Mouse (Mus musculus): ENCODE measurements around the gene Lrrc40. TPM values are rescaled to one million over a fixed set of nuclear protein-coding genes. Genes with fewer than 3 reads are reported as not detected.
A peak's percentile ranks its signal among the peaks of the same experiment; 100 is the strongest.

Lrrc40 gene
- total and polyA plus RNA-seq, 3 experiments: 42.6 to 70.0 TPM; not detected in 1

DNA sequence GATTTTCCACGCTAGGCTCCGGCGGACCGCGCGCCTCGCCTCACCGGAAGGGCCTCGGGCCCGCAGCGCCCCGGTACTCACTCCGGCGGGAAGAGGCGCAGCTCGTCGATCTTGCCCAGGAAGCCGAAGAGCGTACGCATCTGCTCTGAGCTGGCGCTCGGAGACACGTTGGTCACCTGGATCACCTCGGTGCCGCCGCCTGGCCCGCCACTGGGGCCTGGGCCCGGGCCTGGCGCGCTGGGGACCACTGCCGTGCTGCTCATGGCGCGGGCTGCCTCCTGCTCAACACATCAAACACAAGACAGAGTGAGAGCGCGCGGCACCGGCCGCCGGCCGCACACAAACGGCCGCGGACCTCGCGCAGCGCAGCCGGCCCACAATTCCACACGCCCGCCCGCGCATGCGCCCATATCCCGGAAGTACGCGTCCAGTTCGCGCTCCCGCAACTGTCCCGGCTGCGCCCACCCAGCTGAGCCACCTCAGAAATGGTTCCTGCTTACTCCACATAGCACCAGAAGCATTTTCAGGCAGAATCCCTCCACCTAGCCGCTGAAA, 5.0 kb upstream of the Lrrc40 start (continued):
- TF ChIP-seq CHD2 (IDR thresholded peaks at IDR 0.05; ENCODE audit: low read length) (no peak), BHLHE40 (IDR thresholded peaks at IDR 0.05; ENCODE audit: borderline replicate concordance, low read depth, low read length) (no peak), KAT2A (conservative IDR thresholded peaks at IDR 0.05; ENCODE audit: low read depth, low read length) (peak; percentile 68; the same call in 1 of the 2 replicates), USF1 (IDR thresholded peaks at IDR 0.05; ENCODE audit: low read depth, low read length) (no peak), RCOR1 (IDR thresholded peaks at IDR 0.05; ENCODE audit: low read depth, low read length) (no peak), ZMIZ1 (IDR thresholded peaks at IDR 0.05; ENCODE audit: low read depth, low read length) (no peak), UBTF (IDR thresholded peaks at IDR 0.05; ENCODE audit: borderline replicate concordance, insufficient read depth, low read depth, low read length) (0 out of 2 replicates have a peak, but pooled peaks have one; percentile 55), GATA1 (IDR thresholded peaks at IDR 0.05; ENCODE audit: low read depth, low read length) (no peak), MAX (IDR thresholded peaks at IDR 0.05; ENCODE audit: low read length) (peak; percentile 24; the same call in 1 of the 2 replicates), CTCF (IDR thresholded peaks at IDR 0.05 in 2 of 3, conservative IDR thresholded peaks at IDR 0.05 in 1 of 3; ENCODE audit: control insufficient read depth in 1 of 3, insufficient read depth in 1 of 3, low read depth in 2 of 3, low read length in 3 of 3, poor library complexity in 1 of 3, severe bottlenecking in 1 of 3) (no peak), RAD21 (IDR thresholded peaks at IDR 0.05; ENCODE audit: low read depth, low read length) (no peak), ETS1 (IDR thresholded peaks at IDR 0.05; ENCODE audit: low read depth, low read length) (peak; percentile 53; the same call in 1 of the 2 replicates), HCFC1 (IDR thresholded peaks at IDR 0.05; ENCODE audit: low read depth, low read length) (peak; percentile 91)

DNA sequence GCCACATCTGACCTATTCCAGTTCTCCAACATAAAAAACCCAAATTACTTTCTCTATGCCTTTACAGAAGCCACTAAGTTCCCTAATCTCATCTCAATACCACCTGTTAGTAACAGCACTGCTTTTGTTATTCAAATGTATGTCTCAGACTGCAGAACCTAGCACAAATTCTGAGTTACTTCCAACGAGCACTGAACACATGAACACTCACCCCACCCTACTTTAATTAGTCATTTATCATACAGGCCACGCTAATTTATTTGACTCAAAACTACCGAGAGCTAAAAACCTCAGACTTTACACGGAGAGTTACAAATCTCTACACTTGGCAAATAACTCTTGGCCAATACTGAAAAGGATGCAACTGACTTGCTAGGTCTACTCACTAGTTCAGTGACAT, 4.4 kb upstream of the Lrrc40 start:
- TF ChIP-seq NRF1 (IDR thresholded peaks at IDR 0.05; ENCODE audit: insufficient read depth, low read depth, low read length, poor library complexity, severe bottlenecking): no peak
- TF ChIP-seq MYB (IDR thresholded peaks at IDR 0.05; ENCODE audit: low read depth, low read length): no peak
- TF ChIP-seq RAD21 (IDR thresholded peaks at IDR 0.05; ENCODE audit: low read depth, low read length): no peak
- no peak for TF ChIP-seq TBP (IDR thresholded peaks at IDR 0.05; ENCODE audit: low read depth, low read length)
- no peak for TF ChIP-seq POLR2AphosphoS5 (IDR thresholded peaks at IDR 0.05; ENCODE audit: borderline replicate concordance, low read depth, low read length)
- no peak for TF ChIP-seq MAZ (IDR thresholded peaks at IDR 0.05; ENCODE audit: low read depth, low read length)
- TF ChIP-seq ZC3H11A (IDR thresholded peaks at IDR 0.05; ENCODE audit: low read depth, low read length): no peak
- no peak for TF ChIP-seq ETS1 (IDR thresholded peaks at IDR 0.05; ENCODE audit: low read depth, low read length)
- no peak for TF ChIP-seq MYC (IDR thresholded peaks at IDR 0.05; ENCODE audit: low read depth, low read length)
- TF ChIP-seq ZKSCAN1 (IDR thresholded peaks at IDR 0.05; ENCODE audit: low read depth, low read length): no peak
- TF ChIP-seq UBTF (IDR thresholded peaks at IDR 0.05; ENCODE audit: borderline replicate concordance, insufficient read depth, low read depth, low read length): no peak
- no peak for TF ChIP-seq NELFE (IDR thresholded peaks at IDR 0.05; ENCODE audit: low read depth, low read length)
- TF ChIP-seq MAX (IDR thresholded peaks at IDR 0.05; ENCODE audit: low read length): no peak
- H3K27ac ChIP-seq (ENCODE audit: control insufficient read depth, low read depth, low read length): peak overlapping the region; percentile 83
- H3K4me3 ChIP-seq (ENCODE audit: control insufficient read depth in 1 of 2, insufficient read depth in 1 of 2, low read depth in 2 of 2, low read length in 2 of 2): peak overlapping the region; percentile 96 to 98
- H3K9me3 ChIP-seq (replicated peaks; ENCODE audit: insufficient read depth, low read length): no peaks in the 10 kb centered on the region
- peaks cover 67% of the 10 kb centered on the region for H3K79me2 ChIP-seq (ENCODE audit: control insufficient read depth, insufficient read depth, low read length, poor library complexity)
- H3K27me3 ChIP-seq (ENCODE audit: control insufficient read depth in 1 of 2, insufficient read depth in 2 of 2, low read length in 2 of 2): no peaks in the 10 kb centered on the region
- peaks cover 9 to 36% of the 10 kb centered on the region in 2 experiments for H3K36me3 ChIP-seq (ENCODE audit: control insufficient read depth in 1 of 2, insufficient read depth in 2 of 2, low read length in 2 of 2)
- peak overlapping the region; percentile 99 for H3K9ac ChIP-seq (ENCODE audit: control insufficient read depth, low read depth, low read length, poor library complexity, severe bottlenecking)
- peak; percentile 52 for DNase-seq (ENCODE audit: low read depth, low spot score)
- H3K4me1 ChIP-seq (ENCODE audit: control insufficient read depth in 1 of 2, insufficient read depth in 2 of 2, low read length in 2 of 2): peaks cover 3 to 4% of the 10 kb centered on the region in 2 experiments
